Comparison of ENCODE assay signal across 12 mouse cellular contexts in genomic region chr7:34122987-34123720, GRCm38 (mm10). TPM values are rescaled to one million over a fixed set of nuclear protein-coding genes. Genes with fewer than 3 reads are reported as not detected.
A peak's percentile ranks its signal among the peaks of the same experiment; 100 is the strongest.
DNase-seq lines count a peak whose midpoint lies in the region; ATAC-seq and TF ChIP-seq lines count a peak whose summit lies in the region.
"Had no signal": no experiment of that assay in that cellular context is flagged by ENCODE, and none has a peak within 500 bp of the region (broad histone marks: within the 10 kb centered on the region; RNA-seq: fewer than 3 reads in every experiment).

No protein-coding gene starts in this region.

- DNase-seq in forebrain, embryonic 14.5 days (ENCODE audit: low spot score) = peak; percentile 55
- no peak for DNase-seq in liver, embryonic 14.5 days (ENCODE audit: low read depth in 3 of 3, low spot score in 3 of 3)
- DNase-seq in brain, embryonic 14.5 days (ENCODE audit: low read depth) = peak; percentile 58
- DNase-seq in c-Kit-positive CD71-positive TER-119-positive erythroid progenitor cells, embryonic 14.5 days (ENCODE audit: low spot score) = no peak
- no peak for DNase-seq in right cerebral cortex, postnatal 14 days
- DNase-seq: right cerebral cortex, postnatal 25 days had no signal

- no peaks in the 10 kb centered on the region for H3K4me1 ChIP-seq in forebrain, embryonic 14.5 days (ENCODE audit: control insufficient read depth, insufficient read depth, low read length)
- no peaks in the 10 kb centered on the region for H3K4me1 ChIP-seq in forebrain, embryonic 12.5 days
- H3K4me1 ChIP-seq in liver, embryonic 14.5 days (replicated peaks; ENCODE audit: control insufficient read depth in 2 of 2, insufficient read depth in 2 of 2, low read length in 1 of 2) = no peaks in the 10 kb centered on the region
- no peaks in the 10 kb centered on the region for H3K4me1 ChIP-seq in liver, embryonic 12.5 days
- H3K4me1 ChIP-seq in neural tube, embryonic 12.5 days = no peaks in the 10 kb centered on the region
- H3K4me1 ChIP-seq: intestine, embryonic 15.5 days had no signal

- H3K9me3 ChIP-seq in forebrain, embryonic 14.5 days (replicated peaks; ENCODE audit: control insufficient read depth, low read length) = no peaks in the 10 kb centered on the region
- H3K9me3 ChIP-seq in forebrain, embryonic 12.5 days = 0 out of 2 replicates have a peak, but pooled peaks cover 8% of the 10 kb centered on the region
- H3K9me3 ChIP-seq in liver, embryonic 14.5 days (ENCODE audit: control insufficient read depth, low read length) = no peaks in the 10 kb centered on the region
- no peaks in the 10 kb centered on the region for H3K9me3 ChIP-seq in liver, embryonic 12.5 days (replicated peaks)
- no peaks in the 10 kb centered on the region for H3K9me3 ChIP-seq in neural tube, embryonic 12.5 days
- H3K9me3 ChIP-seq: intestine, embryonic 15.5 days had no signal

- H3K9ac ChIP-seq in forebrain, embryonic 14.5 days (ENCODE audit: low read length) = no peak overlapping the region
- no peak overlapping the region for H3K9ac ChIP-seq in forebrain, embryonic 12.5 days
- no peak overlapping the region for H3K9ac ChIP-seq in liver, embryonic 14.5 days (replicated peaks)
- H3K9ac ChIP-seq in liver, embryonic 12.5 days = no peak overlapping the region
- no peak overlapping the region for H3K9ac ChIP-seq in neural tube, embryonic 12.5 days
- H3K9ac ChIP-seq: intestine, embryonic 15.5 days had no signal

- peak; percentile 17; the same call in 1 of the 2 replicates for TF ChIP-seq CTCF in liver, embryonic 14.5 days (IDR thresholded peaks at IDR 0.05; ENCODE audit: low read depth)
- peak; percentile 44; the same call in 1 of the 2 replicates for TF ChIP-seq CTCF in brain, embryonic 14.5 days (IDR thresholded peaks at IDR 0.05; ENCODE audit: borderline replicate concordance, extremely low read depth, insufficient read depth, insufficient read length)

- H3K36me3 ChIP-seq in forebrain, embryonic 14.5 days (ENCODE audit: control insufficient read depth, insufficient read depth, low read length) = peaks cover 14% of the 10 kb centered on the region
- H3K36me3 ChIP-seq in forebrain, embryonic 12.5 days (replicated peaks) = peaks cover 24% of the 10 kb centered on the region; the same call in 1 of the 2 replicates
- H3K36me3 ChIP-seq in liver, embryonic 14.5 days (replicated peaks; ENCODE audit: control insufficient read depth, insufficient read depth, low read depth) = no peaks in the 10 kb centered on the region
- peaks cover 5% of the 10 kb centered on the region; the same call in 1 of the 2 replicates for H3K36me3 ChIP-seq in liver, embryonic 12.5 days
- peaks cover 12% of the 10 kb centered on the region; the same call in 1 of the 2 replicates for H3K36me3 ChIP-seq in neural tube, embryonic 12.5 days

- 0 out of 2 replicates have a peak, but pooled peaks have one; percentile 32 for ATAC-seq in forebrain, embryonic 14.5 days
- ATAC-seq in forebrain, embryonic 12.5 days (ENCODE audit: low FRiP score) = no peak
- ATAC-seq in liver, embryonic 14.5 days (ENCODE audit: insufficient read depth) = no peak
- ATAC-seq in liver, embryonic 12.5 days = no peak
- ATAC-seq in neural tube, embryonic 12.5 days (ENCODE audit: low FRiP score, low read depth) = 0 out of 2 replicates have a peak, but pooled peaks have one; percentile 10
- ATAC-seq: CD4-positive, CD25-positive, alpha-beta regulatory T cell, adult 4 months; intestine, embryonic 15.5 days had no signal

- H3K27ac ChIP-seq in forebrain, embryonic 14.5 days (ENCODE audit: low read depth, low read length) = no peak overlapping the region
- no peak overlapping the region for H3K27ac ChIP-seq in forebrain, embryonic 12.5 days
- no peak overlapping the region for H3K27ac ChIP-seq in liver, embryonic 14.5 days
- no peak overlapping the region for H3K27ac ChIP-seq in liver, embryonic 12.5 days
- no peak overlapping the region for H3K27ac ChIP-seq in neural tube, embryonic 12.5 days
- H3K27ac ChIP-seq: intestine, embryonic 15.5 days had no signal

- no peak for TF ChIP-seq POLR2A in brain, embryonic 14.5 days (IDR thresholded peaks at IDR 0.05; ENCODE audit: borderline replicate concordance, extremely low read depth, insufficient read depth, insufficient read length, poor library complexity, severe bottlenecking)

- H3K4me2 ChIP-seq in forebrain, embryonic 14.5 days (ENCODE audit: low read length) = no peak overlapping the region
- no peak overlapping the region for H3K4me2 ChIP-seq in forebrain, embryonic 12.5 days
- no peak overlapping the region for H3K4me2 ChIP-seq in liver, embryonic 14.5 days (ENCODE audit: low read depth)
- H3K4me2 ChIP-seq in liver, embryonic 12.5 days = no peak overlapping the region
- H3K4me2 ChIP-seq in neural tube, embryonic 12.5 days (replicated peaks) = no peak overlapping the region
- H3K4me2 ChIP-seq: intestine, embryonic 15.5 days had no signal

- H3K27me3 ChIP-seq in forebrain, embryonic 14.5 days (replicated peaks; ENCODE audit: control insufficient read depth, insufficient read depth, low read length) = no peaks in the 10 kb centered on the region
- no peaks in the 10 kb centered on the region for H3K27me3 ChIP-seq in forebrain, embryonic 12.5 days
- H3K27me3 ChIP-seq in liver, embryonic 14.5 days (ENCODE audit: control insufficient read depth, insufficient read depth, low read length) = no peaks in the 10 kb centered on the region
- H3K27me3 ChIP-seq in liver, embryonic 12.5 days (replicated peaks) = no peaks in the 10 kb centered on the region
- no peaks in the 10 kb centered on the region for H3K27me3 ChIP-seq in neural tube, embryonic 12.5 days (replicated peaks)
- H3K27me3 ChIP-seq: intestine, embryonic 15.5 days had no signal

- TF ChIP-seq EP300 in liver, embryonic 14.5 days (IDR thresholded peaks at IDR 0.05; ENCODE audit: low read depth) = no peak

- 92% methylated on average over 6 of the region's 6 CpGs for WGBS in forebrain, embryonic 14.5 days
- WGBS in forebrain, embryonic 12.5 days = 95% methylated on average over 6 of the region's 6 CpGs
- 74% methylated on average over 6 of the region's 6 CpGs for WGBS in liver, embryonic 14.5 days (ENCODE audit: insufficient replicate concordance)
- WGBS in liver, embryonic 12.5 days (ENCODE audit: insufficient replicate concordance) = 75% methylated on average over 6 of the region's 6 CpGs
- WGBS in neural tube, embryonic 12.5 days = 92% methylated on average over 6 of the region's 6 CpGs

- no peak overlapping the region for H3K4me3 ChIP-seq in forebrain, embryonic 14.5 days (ENCODE audit: low read depth, low read length)
- H3K4me3 ChIP-seq in forebrain, embryonic 12.5 days (replicated peaks) = no peak overlapping the region
- H3K4me3 ChIP-seq in liver, embryonic 14.5 days (ENCODE audit: insufficient read depth in 1 of 2, low read depth in 2 of 2, low read length in 2 of 2) = no peak overlapping the region
- no peak overlapping the region for H3K4me3 ChIP-seq in liver, embryonic 12.5 days
- H3K4me3 ChIP-seq in neural tube, embryonic 12.5 days = no peak overlapping the region
- H3K4me3 ChIP-seq: intestine, embryonic 15.5 days had no signal

RNA-seq across cellular contexts. Expression of gene Wtip, which starts 9.9 kb away (rescaled TPM):
- 3.3 and 4.2 TPM in 2 replicates for polyA plus RNA-seq in forebrain, embryonic 14.5 days (2014; fragmentation: Nextera tagmentation; extraction: Ambion mirVana)
- polyA plus RNA-seq in forebrain, embryonic 12.5 days (2016; fragmentation: Nextera tagmentation; extraction: Ambion mirVana) = 3.8 and 4.4 TPM in 2 replicates
- polyA plus RNA-seq in liver, embryonic 14.5 days (2012; rRNA removed) = 2.8 TPM in 2 replicates
- polyA plus RNA-seq in liver, embryonic 14.5 days (2014; fragmentation: Nextera tagmentation; extraction: Ambion mirVana) = 0.47 and 0.57 TPM in 2 replicates
- 1.5 TPM in 2 replicates for polyA plus RNA-seq in liver, embryonic 12.5 days (2016; fragmentation: Nextera tagmentation; extraction: Ambion mirVana)
- polyA plus RNA-seq in brain, embryonic 14.5 days (2012; rRNA removed) = 35.5 and 40.4 TPM in 2 replicates
- polyA plus RNA-seq in neural tube, embryonic 12.5 days (2016; fragmentation: Nextera tagmentation; extraction: Ambion mirVana) = 5.4 and 6.4 TPM in 2 replicates
- polyA plus RNA-seq: CD4-positive, CD25-positive, alpha-beta regulatory T cell, adult 4 months had no signal

RNA-seq across cellular contexts. Expression of gene Scgb1b30, which starts 27.9 kb away (rescaled TPM):
- not detected in 2 replicates for polyA plus RNA-seq in forebrain, embryonic 14.5 days (2014; fragmentation: Nextera tagmentation; extraction: Ambion mirVana)
- not detected in 2 replicates for polyA plus RNA-seq in forebrain, embryonic 12.5 days (2016; fragmentation: Nextera tagmentation; extraction: Ambion mirVana)
- polyA plus RNA-seq in liver, embryonic 14.5 days (2012; rRNA removed) = not detected in 2 replicates
- polyA plus RNA-seq in liver, embryonic 14.5 days (2014; fragmentation: Nextera tagmentation; extraction: Ambion mirVana) = not detected in 2 replicates
- not detected in 2 replicates for polyA plus RNA-seq in liver, embryonic 12.5 days (2016; fragmentation: Nextera tagmentation; extraction: Ambion mirVana)
- polyA plus RNA-seq in brain, embryonic 14.5 days (2012; rRNA removed) = not detected in 2 replicates
- polyA plus RNA-seq in neural tube, embryonic 12.5 days (2016; fragmentation: Nextera tagmentation; extraction: Ambion mirVana) = not detected in 2 replicates
- polyA plus RNA-seq: CD4-positive, CD25-positive, alpha-beta regulatory T cell, adult 4 months; intestine, embryonic 15.5 days; limb, embryonic 11.5 days had no signal

RNA-seq across cellular contexts. Expression of gene Uba2, which starts 46.2 kb away (rescaled TPM):
- 199 and 213 TPM in 2 replicates for polyA plus RNA-seq in forebrain, embryonic 14.5 days (2014; fragmentation: Nextera tagmentation; extraction: Ambion mirVana)
- 251 and 253 TPM in 2 replicates for polyA plus RNA-seq in forebrain, embryonic 12.5 days (2016; fragmentation: Nextera tagmentation; extraction: Ambion mirVana)
- 37.4 and 62.1 TPM in 2 replicates for polyA plus RNA-seq in liver, embryonic 14.5 days (2012; rRNA removed)
- 83.0 and 97.5 TPM in 2 replicates for polyA plus RNA-seq in liver, embryonic 14.5 days (2014; fragmentation: Nextera tagmentation; extraction: Ambion mirVana)
- 165 and 174 TPM in 2 replicates for polyA plus RNA-seq in liver, embryonic 12.5 days (2016; fragmentation: Nextera tagmentation; extraction: Ambion mirVana)
- polyA plus RNA-seq in brain, embryonic 14.5 days (2012; rRNA removed) = 133 and 136 TPM in 2 replicates
- polyA plus RNA-seq in neural tube, embryonic 12.5 days (2016; fragmentation: Nextera tagmentation; extraction: Ambion mirVana) = 219 and 231 TPM in 2 replicates

Comparison
In these comparisons a context has a peak if more than half of its experiments do, and no peak if none do; other contexts are left out.
1. ATAC-seq: peak in forebrain, embryonic 14.5 days (single experiment) and neural tube, embryonic 12.5 days (single experiment); none in forebrain, embryonic 12.5 days (single experiment), liver, embryonic 14.5 days (single experiment) and liver, embryonic 12.5 days (single experiment).
2. DNase-seq: peak in forebrain, embryonic 14.5 days (single experiment) and brain, embryonic 14.5 days (single experiment); none in liver, embryonic 14.5 days (0 of 3), c-Kit-positive CD71-positive TER-119-positive erythroid progenitor cells, embryonic 14.5 days (single experiment) and right cerebral cortex, postnatal 14 days (single experiment).